Comparison of ENCODE assay signal across 7 mouse cellular contexts in genomic region chr13:69610751-69611397, GRCm38 (mm10). TPM values are rescaled to one million over a fixed set of nuclear protein-coding genes. Genes with fewer than 3 reads are reported as not detected.
DNase-seq lines count a peak whose midpoint lies in the region; ATAC-seq and TF ChIP-seq lines count a peak whose summit lies in the region.

No protein-coding gene starts in this region.

- 0 out of 2 replicates have a peak, but pooled peaks cover 3% of the 10 kb centered on the region for H3K4me1 ChIP-seq in brown adipose tissue, adult 24 weeks (ENCODE audit: control insufficient read depth, insufficient read depth, insufficient read length, low read length)
- H3K4me1 ChIP-seq in intestine, embryonic 15.5 days (replicated peaks): peaks cover 12% of the 10 kb centered on the region; the same call in 1 of the 2 replicates
- peaks cover 3% of the 10 kb centered on the region; the same call in 1 of the 2 replicates for H3K4me1 ChIP-seq in small intestine, adult 2 months (ENCODE audit: control insufficient read depth, insufficient read depth, insufficient read length, low read length)

- H3K36me3 ChIP-seq in intestine, embryonic 15.5 days: peaks cover 6% of the 10 kb centered on the region; the same call in 1 of the 2 replicates
- H3K36me3 ChIP-seq in small intestine, adult 2 months (ENCODE audit: control insufficient read depth, insufficient read depth, low read length): peaks cover 8% of the 10 kb centered on the region

- ATAC-seq in intestine, embryonic 15.5 days: peak; percentile 40; the same call in 1 of the 2 replicates

- no peaks in the 10 kb centered on the region for H3K27me3 ChIP-seq in intestine, embryonic 15.5 days (replicated peaks)
- H3K27me3 ChIP-seq in small intestine, adult 2 months (ENCODE audit: control insufficient read depth, insufficient read depth, low read length): no peaks in the 10 kb centered on the region

- peak overlapping the region; percentile 90 for H3K4me2 ChIP-seq in intestine, embryonic 15.5 days (replicated peaks)

- peak; percentile 15 to 56 for DNase-seq in thymus, postnatal 10 days (ENCODE audit: low spot score in 2 of 2)
- no peak for DNase-seq in thymus, postnatal 25 days
- DNase-seq in gastrocnemius, postnatal 10 days: peak; percentile 53
- DNase-seq in lung, postnatal 10 days: peak; percentile 41

- H3K9me3 ChIP-seq in intestine, embryonic 15.5 days: no peaks in the 10 kb centered on the region

- peak overlapping the region; percentile 57 for H3K9ac ChIP-seq in intestine, embryonic 15.5 days

- H3K4me3 ChIP-seq in brown adipose tissue, adult 24 weeks (ENCODE audit: insufficient read depth, low read depth, low read length): peak overlapping the region; percentile 74
- peak overlapping the region; percentile 70 for H3K4me3 ChIP-seq in intestine, embryonic 15.5 days (replicated peaks)
- peak overlapping the region; percentile 74 for H3K4me3 ChIP-seq in small intestine, adult 2 months (ENCODE audit: low read depth, low read length)

- WGBS in intestine, embryonic 15.5 days: under 1% methylated on average over 40 of the region's 40 CpGs
- under 1% methylated on average over 40 of the region's 40 CpGs for WGBS in small intestine, adult 2 months

- no peak for TF ChIP-seq CTCF in small intestine, adult 2 months (IDR thresholded peaks at IDR 0.05; ENCODE audit: extremely low read depth, insufficient read length, insufficient replicate concordance, low read depth, low read length)

- TF ChIP-seq POLR2A in small intestine, adult 2 months (IDR thresholded peaks at IDR 0.05; ENCODE audit: low read depth, low read length): no peak

- no peak overlapping the region for H3K27ac ChIP-seq in brown adipose tissue, adult 24 weeks (replicated peaks; ENCODE audit: low read depth, low read length)
- H3K27ac ChIP-seq in intestine, embryonic 15.5 days: no peak overlapping the region
- no peak overlapping the region for H3K27ac ChIP-seq in small intestine, adult 2 months (ENCODE audit: insufficient read depth, low read depth, low read length)

RNA-seq across cellular contexts. Expression of gene Srd5a1, which starts 0.4 kb away (rescaled TPM):
- 1.0 and 1.4 TPM in 2 replicates for polyA plus RNA-seq in brown adipose tissue, adult 24 weeks (2012; ENCODE audit: insufficient read depth, insufficient read length, missing spikeins)
- total RNA-seq in gastrocnemius, postnatal 10 days (2021): 1 to 10 TPM; 2.7 to 3.3 TPM
- polyA plus RNA-seq in intestine, embryonic 15.5 days (2015; fragmentation: Nextera tagmentation; extraction: Ambion mirVana): 19.9 and 20.5 TPM in 2 replicates
- polyA plus RNA-seq in small intestine, adult 2 months (2012; rRNA removed): 5.5 and 20.9 TPM in 2 replicates
